Mouse (Mus musculus) CH12F3 (cell line): ENCODE measurements around the gene Lrch3.
"Not testable (repeated sequence)": the region's sequence is repeated elsewhere in the genome, so short reads cannot be mapped to it uniquely, and the experiment has no call there.

Experiments
- in situ Hi-C: fragments of 300-500 bp; cut with MboI; formaldehyde crosslinking; loops from 2 replicates; pipeline ENCODE4 v1.14.3; 2020; ENCODE audit warnings: low sequenced_read_pairs

Lrch3 gene

DNA sequence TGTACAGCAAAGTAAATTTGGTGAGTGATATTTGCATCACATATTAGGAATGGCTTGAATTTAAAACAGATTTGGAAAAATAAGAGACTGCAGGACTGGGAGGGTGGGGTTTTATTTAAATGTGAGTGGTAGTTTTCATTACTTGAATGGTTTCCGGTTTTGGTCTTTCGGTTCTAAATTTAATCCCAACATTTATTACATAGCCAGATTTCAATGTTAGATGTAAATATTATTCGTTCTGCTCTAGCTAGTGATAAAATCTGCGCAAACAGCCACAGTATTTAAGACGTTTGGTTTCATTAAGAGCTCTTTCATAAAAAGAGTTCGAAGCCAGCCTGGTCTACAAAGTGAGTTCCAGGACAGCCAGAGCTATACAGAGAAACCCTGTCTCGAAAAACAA, 688 bp upstream of the Lrch3 start:
- in situ Hi-C loops, result no loop called here

DNA sequence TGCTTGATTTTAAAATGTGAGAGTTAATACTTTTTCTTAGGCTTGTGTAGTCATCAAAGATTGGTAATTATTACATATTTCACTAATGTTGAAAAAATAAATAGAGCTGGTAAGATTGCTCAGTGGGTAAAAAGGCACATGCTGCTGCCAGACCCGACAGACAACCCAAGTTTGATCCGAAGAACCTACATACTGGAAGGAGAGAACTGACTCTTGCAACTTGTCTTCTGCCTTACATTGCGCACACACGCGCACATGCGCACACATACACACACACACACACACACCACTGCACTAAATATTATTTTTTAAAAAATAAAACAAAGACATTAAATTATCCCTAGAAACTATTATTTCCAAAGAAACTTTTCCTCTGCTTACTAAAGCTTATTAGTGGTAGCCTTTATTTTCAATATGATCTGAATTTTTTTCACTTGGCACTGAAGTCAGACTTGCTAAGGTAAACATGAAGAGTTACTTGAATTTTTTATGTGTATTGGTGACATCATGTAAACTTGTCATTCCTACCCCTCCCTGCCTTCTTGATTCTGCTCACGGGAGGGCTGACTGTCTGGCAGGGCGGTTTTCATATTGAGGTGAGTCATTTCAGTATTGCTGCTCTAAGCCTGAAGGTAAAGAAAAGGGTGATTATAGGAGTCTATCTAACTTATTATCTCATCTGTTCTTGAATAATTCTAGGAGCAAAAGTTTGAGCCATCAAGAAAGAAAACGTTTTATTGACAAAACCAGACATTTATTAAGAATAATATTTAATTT, 1.6 kb downstream of the Lrch3 start:
- in situ Hi-C loops, result no loop called here

DNA sequence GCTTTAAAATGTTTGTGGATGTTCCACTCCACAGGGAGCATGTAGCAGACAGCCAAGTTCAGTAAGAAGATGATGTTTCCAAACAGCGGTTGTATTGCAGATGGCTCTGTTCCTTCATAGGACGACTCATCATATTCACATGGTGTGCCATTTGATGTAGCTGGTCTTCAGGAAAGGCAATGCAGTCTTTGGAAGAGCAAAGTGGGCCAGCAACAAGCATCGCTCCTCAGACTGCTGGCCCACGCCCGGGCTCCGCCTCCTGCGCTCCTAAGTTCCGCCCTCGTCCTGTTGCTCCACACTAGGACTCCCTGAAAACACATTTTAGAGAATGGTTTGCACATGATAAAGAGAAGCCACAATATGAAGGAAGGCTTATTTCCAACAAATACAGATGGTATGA, 12.7 kb downstream of the Lrch3 start:
- in situ Hi-C loops, result not testable (repeated sequence)

DNA sequence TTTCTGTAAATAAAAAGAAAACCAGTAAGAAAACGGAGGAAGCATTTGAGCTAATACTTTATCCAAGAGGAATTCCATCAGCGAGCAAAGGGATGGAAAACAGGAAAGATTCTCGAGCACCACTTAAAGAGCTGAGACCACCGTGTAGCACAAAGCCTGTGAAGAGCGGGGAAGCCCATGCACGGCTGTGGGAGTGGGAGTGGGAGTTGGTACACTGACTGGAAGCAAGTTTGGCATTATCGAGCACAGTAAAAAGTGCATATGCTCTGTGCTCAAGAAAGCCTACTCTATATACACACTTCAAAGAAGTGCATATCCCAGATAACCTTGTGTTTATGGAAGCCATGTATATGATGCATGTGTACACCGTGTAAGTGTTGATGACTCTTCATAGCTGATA, 13.1 kb downstream of the Lrch3 start:
- in situ Hi-C loops, result no loop called here

DNA sequence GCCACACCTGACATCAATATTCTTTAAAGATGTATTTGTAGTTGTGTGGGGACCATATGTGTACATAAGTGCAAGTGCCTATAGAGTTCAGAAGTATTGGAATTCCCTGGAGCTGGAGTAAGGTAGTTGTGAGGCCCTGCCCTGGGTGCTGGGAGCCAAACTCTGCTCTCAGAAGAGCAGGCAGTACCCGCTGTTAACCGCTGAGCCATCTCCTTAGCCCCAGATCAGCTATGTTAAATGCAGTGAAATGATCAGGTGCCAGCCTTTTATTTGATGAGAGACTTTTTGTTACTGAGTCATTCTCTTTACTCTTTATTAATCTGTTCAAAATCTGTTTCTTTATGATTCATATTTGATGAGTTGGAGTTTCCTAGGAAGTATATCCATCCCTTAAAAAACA, 16.0 kb downstream of the Lrch3 start:
- in situ Hi-C loops, result no loop called here

DNA sequence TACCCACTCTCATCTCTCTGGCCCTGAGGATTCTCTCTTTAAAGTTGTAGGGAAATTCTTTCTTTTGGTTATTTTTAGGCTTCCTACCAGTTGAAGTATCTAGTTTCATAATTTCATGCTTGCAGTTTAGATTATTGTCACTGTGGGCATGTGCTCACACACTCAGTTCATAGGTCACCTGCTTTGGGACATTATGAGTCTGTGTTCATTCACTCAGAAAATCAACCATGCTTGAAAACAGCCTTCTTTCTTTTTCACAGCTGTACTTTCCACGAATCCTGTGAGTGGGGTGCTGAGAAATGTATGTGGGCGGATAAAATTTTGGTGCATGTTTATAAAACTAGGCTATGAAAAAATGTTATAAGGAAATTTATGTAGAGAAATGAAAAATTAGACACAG, 20.6 kb downstream of the Lrch3 start:
- in situ Hi-C loops, result no loop called here

DNA sequence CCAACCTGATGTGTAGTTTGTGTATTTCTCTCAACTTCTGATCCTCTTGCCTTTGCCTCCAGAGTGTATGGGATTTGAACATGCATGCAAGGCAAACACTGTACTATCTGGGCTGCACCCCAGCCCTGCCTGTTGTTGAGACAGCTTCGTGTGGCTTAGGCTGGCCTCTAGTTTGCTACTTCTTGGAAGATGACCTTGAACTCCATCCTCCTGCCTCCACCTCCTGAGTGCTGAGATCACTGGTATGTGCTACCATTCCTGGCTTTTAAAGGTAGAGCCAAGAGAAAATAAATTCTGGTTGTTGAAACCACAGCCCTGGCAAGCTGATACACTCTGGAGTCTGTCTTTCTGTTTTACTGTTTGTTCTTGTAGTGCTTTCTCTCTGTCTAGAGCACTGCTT, 21.2 kb downstream of the Lrch3 start:
- in situ Hi-C loops, result no loop called here

DNA sequence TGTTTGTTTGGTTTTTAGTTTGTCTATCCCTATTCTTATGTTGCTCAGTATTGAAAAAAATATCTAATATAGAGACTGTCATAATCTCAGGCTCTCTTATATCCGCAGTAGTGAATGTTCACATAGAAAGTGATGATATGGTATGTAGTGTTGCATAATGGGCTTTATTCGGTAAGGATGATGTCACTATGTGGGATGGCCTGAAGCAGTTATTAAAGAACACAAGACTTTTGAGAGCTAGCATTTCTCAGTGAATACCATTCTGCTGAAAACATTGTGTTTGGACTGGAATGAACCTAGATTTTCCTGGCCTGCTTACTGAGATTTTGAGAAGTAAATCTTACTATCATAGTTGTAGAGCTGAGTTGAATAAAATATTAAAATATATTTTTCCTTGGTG, 23.5 kb downstream of the Lrch3 start:
- in situ Hi-C loops, result no loop called here

DNA sequence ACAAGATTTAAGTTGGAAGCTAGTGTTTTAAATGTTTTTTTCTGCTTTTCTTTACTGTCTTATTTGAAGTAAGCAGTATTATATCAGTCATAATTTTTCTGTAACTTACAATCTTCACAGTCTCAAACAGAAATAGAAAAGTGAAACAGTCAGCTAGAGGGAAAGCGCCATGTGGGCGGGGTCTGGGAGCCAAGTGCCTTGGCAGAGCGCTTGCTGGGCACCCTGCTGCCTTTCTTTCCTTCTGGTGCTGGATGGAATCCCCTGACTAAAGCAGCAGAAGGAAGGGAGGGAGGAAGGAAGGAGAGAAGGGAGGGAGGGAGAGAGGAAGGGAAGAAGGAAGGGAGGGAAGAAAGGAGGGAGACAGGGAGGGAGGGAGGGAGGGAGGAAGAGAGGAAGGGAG, 25.4 kb downstream of the Lrch3 start:
- in situ Hi-C loops, result not testable (repeated sequence)

DNA sequence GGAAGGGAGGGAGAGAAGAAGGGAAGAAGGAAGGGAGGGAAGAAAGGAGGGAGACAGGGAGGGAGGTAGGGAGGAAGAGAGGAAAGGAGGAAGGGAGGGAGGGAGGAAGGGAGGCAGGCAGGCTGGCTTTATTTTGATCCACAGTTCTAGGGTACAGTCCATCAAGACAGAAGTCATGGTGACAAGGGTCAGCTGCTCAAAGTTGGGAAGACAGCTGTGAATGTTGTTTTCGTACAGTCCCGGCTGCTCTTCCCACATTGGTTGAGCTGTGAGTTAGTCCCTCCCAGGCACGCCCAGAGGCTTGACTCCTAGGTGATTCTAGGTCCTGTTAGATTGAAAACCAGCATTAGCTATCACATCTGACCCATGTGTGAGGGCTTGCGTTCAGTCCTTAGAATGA, 25.8 kb downstream of the Lrch3 start:
- in situ Hi-C loops, result not testable (repeated sequence)

DNA sequence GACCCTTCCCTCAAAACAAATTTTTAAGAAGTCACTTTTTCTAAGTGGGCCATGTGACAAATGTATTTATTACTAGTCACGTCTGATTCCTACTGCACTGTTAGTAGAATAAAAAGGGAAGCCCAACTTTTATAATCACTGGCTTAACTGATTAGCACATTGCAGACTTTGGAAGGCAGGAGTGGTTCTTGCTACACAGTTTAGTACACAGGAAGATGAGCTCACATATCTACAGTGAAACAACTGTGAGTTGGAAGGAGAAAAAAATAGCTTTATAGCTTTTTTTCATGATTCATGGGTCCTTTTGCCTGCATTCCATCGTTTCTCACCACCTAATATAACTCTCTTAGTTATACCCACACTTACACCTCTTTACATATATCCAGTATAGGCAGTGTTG, 27.3 kb downstream of the Lrch3 start:
- in situ Hi-C loops, result not testable (repeated sequence)

DNA sequence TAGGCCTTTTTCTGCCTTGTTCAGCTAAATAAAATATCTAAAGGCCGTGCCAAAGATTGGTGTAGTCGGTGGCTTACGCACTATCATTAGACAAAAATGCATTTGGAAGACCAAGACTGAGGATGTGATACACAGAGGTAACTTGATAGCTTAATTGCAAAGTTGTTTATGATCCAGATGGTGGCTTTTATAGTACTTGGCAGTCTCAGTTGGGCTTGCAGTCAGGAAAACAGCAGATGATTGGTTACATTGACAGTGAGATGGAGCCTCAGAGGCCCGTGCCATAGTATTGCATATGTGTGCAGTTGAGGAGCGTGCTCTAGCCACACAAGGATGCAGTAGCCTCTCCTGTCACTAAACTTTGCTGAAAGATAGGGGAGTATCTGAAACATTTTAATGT, 28.8 kb downstream of the Lrch3 start:
- in situ Hi-C loops, result no loop called here

DNA sequence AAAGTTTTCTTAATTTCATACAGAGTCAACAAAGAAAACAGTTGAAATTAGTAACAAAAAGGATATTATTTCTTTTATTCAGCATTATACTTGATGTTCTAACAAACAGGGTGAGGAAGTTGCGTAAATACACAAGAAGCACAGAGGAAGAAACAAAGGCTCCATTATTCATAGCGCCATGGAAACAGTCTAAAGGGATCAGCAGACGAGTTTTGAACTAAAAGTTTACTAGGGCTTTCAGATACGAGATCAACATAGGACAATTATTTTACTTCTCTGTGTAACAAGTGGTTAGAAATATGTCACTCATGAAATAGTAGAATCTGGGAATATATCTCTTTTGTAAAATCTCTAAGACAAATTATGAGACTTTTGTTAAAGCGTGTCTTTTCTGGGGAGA, 31.5 kb downstream of the Lrch3 start:
- in situ Hi-C loops, result no loop called here

DNA sequence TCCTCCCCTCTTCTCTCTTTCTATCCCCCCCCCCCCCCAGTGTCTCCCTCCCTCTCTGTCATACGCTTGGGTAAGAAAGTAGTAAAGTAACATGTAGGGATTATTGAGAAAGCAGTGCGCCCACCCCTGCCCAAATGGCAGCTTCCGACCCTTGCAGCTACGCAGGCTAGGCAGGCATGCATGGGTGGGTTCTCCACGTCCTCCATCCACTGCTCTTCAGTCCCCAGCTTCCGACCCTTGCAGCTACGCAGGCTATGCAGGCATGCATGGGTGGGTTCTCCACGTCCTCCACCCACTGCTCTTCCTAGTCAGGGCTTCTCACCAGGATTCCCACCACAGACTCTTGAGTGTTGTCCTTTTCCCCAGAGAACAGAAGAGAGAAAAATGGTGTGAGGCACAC, 34.1 kb downstream of the Lrch3 start:
- in situ Hi-C loops, result no loop called here

DNA sequence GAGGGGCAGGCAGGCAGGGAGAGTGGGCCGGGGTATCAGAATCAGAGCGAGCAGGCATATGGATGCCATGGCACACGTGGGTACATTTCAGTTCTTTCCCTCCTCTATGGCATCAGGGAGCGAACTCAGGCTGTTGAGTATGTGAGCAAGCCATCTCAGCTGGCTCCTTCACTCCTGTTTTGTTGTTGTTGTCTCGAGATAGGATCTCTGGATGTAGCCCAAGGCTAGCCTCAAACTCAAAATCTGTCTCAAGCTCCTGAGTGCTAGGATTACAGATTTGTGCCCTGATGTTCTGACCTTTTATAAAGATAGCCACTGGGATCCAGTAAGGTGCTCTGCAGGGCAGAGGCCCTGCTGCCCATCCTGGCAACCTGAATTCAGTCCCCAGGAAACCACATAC, 34.8 kb downstream of the Lrch3 start:
- in situ Hi-C loops, result no loop called here

DNA sequence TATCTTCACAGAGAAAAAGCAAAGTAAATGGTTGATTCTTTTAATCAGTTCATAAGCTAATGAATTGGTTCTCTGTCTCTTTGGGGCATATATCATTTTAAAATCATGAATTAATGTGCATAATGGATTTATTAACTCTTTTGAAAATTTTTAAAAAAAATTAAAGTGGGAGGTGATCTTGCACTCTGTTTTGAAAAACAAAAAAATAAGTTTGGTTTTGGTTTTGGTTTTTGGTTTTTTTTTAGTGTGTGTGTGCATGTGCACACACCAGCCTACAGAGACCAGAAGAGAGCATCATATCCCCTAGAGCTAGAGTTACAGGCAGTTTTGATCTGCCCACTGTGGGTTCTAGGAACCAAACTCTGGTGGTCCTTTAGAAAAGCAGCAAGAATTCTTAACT, 35.4 kb downstream of the Lrch3 start:
- in situ Hi-C loops, result no loop called here

DNA sequence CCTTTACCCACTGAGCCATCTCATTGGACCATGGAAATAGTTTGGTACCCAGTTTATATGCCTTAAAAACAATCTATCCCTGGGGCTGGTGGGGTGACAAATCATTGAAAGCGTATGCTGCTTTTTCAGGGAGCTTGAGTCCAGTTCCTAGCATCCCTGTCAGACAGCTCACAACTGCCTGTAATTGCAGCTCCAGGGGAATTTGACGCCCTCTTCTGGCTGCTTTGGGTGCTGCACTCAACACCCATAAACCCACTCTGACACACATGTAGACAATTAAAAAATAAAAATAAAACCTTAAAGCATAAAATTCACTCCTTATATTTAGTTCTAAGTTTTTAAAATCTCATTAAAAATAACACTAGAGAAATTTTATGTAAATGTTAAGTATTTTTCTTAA, 37.2 kb downstream of the Lrch3 start:
- in situ Hi-C loops, result no loop called here

DNA sequence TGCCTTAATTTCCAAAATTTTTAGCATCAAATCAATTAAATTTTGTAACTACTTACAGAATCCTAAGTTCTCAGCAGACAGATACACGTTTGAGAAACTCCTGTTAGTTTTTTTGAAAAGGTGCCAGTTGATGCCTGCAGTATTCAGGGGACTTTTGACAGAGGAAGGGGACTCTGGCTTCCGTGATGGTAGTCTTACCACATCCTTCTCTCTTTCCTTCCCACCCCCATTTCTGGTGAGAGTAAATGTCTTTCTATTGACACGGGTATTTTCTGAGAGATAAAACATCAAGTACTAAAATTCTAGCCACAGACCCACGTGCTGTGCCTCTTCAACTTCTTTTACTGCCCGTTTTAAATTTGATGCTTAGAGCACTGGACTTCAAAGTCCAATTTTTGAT, 39.9 kb downstream of the Lrch3 start:
- in situ Hi-C loops, result no loop called here

DNA sequence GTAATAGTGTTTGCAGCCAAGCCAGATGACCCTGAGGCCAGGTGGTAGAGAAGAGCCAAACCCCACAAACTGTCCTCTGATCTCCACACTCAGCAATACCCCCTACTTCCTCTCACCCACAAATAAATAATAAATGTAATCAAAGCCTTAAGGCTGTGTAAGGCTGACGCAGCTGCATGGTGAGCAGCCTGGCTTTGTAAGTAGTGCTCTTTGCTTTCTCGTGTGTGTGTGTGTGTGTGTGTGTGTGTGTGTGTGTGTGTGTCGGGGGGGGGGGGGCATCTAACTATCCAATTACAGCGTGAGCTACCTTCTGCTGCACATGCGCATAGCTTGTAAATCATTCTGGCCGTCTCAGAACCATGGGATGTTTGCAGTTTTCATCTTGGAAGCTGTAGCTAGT, 40.4 kb downstream of the Lrch3 start:
- in situ Hi-C loops, result no loop called here

DNA sequence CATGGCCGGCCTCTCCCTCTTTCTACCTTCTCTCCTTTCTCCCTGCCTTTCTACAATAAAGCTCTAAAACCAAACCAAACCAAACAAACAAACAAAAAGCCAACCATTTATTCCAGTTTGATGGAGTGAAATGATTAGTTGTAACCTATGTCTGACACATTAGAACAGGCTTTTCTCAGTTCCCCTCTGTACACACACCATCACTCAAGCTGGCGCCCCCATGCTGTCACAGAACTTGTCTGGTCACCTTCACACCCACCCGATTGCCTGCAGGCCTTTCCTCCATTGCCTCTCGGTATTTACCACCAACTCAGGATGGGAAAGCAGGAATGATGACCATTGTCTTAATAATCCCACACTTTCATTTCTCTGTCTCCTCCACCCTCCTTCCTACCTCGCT, 43.0 kb downstream of the Lrch3 start:
- in situ Hi-C loops, result no loop called here

DNA sequence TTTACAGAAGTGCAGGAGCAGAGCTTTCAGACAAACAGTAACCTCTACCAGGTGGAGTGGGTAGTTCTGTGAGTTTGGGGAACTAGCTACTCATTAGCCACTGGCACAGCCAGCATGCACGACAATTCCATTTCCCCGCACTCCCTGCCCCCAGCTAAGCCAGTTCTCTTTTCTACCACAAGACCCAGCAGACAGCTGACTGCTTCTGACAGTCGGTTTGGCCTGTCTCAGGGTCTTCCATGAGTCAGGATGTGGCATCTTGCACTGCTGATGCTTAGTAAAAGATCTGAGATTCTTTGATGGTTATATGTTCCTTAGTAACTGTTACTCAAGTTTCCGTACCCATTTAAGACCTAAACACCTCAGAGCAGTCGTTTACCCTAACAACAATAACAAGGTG, 58.6 kb downstream of the Lrch3 start:
- in situ Hi-C loops, result no loop called here

DNA sequence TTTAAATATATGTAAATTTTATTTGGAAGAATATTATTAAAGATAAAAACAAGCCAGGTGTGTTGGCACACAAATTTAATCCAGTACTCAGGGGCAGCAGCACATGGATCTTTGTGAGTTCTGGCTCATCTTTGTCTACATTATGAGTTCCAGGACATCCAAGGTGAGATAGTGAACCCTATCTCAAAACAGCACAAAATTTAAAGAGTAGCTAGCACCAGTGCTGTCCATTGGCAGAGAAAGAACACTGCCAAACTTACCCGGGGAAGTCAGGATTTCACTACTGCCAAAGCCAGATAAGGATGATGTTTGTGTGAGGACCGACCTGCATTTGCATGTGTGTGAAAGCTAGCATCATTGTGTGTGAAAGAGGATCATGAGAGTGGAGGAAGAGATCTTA, 59.1 kb downstream of the Lrch3 start:
- in situ Hi-C loops, result no loop called here

DNA sequence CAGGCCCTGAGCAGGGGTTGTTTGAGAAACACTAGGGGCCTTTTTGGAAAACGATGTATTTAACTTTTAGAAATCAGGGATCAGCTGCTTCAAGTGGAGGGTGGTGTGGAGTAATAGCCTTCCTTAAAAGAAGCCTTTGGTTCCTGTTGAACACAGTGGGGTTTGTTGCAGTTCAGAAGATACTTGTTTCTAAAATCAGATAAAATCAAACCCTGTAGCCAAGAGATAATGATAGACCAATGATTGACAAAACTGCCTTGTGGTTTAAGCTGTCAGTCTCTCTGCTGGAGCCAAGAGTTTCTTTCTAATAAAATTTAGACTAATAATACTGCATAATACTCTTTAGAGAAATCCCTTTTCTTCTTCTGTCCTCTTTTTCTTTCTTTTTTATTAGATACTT, 66.3 kb downstream of the Lrch3 start:
- in situ Hi-C loops, result no loop called here
